Mouse (Mus musculus) testis, postnatal 14 days (tissue): ENCODE measurements at regions not wholly inside any gene's neighbourhood (a gene's known extent, or its start where the extent isn't known, plus 50 kb on each side); places are given as distances from the start of the nearest gene placed in this dataset.

ENCODE experiments used
- DNase-seq: peaks from one replicate; pipeline ENCODE4 v3.0.0; 2021; ENCODE audit warnings: low spot score

GRCm38 (mm10) chr12:49449396-49449795 lies 64.4 kb downstream of the Gm43517 start:
- no peak for DNase-seq

GRCm38 (mm10) chr12:49468059-49468458 lies 83.1 kb downstream of the Gm43517 start:
- DNase-seq: no peak

- peak; percentile 23 for DNase-seq
Observed at GRCm38 (mm10) chr12:49473371-49473770, 88.4 kb downstream of the Gm43517 start.

DNA sequence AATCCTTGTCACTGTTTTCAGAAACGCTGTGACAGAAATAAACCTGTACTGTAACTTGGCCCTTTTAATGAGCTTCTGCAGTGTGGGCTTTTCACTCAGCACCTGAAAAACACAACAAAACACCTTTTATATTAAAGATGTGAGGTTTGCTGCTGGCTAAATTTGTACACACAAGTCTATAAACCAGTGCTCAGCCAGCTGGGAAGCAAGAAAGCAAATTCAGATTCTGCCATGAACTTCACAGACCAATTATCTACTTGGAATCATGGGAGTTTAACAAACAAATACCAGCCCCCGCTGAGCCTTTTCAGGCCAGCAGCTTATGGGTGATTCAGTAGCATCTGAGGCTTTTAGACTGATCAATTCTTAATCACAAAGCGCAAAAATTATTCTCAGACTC lies 95.7 kb downstream of the Gm43517 start:
- DNase-seq: no peak

- DNase-seq: no peak
Observed at GRCm38 (mm10) chr12:49481151-49481550, 96.2 kb downstream of the Gm43517 start.

DNA sequence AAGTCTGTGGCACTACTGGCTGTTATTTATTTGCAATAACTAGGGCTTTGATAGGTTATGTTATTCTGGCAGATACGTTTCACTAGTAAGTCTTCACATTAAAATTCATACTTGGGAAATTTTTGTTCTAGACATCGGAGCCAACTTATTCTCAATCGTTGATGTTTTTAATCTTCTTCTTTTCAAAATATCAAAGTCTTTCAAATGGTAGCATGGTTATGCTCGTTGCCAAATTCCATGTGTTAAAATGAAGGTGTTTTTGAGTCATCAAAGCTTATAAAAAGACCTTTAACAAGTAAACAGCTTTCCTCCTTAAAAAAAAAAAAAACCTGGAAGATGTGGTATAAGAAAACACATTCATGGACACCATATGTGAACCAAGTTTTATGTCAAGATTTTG lies 97.4 kb downstream of the Gm43517 start:
- no peak for DNase-seq

- no peak for DNase-seq
Observed at GRCm38 (mm10) chr12:49484070-49484770, 99.2 kb downstream of the Gm43517 start.

DNA sequence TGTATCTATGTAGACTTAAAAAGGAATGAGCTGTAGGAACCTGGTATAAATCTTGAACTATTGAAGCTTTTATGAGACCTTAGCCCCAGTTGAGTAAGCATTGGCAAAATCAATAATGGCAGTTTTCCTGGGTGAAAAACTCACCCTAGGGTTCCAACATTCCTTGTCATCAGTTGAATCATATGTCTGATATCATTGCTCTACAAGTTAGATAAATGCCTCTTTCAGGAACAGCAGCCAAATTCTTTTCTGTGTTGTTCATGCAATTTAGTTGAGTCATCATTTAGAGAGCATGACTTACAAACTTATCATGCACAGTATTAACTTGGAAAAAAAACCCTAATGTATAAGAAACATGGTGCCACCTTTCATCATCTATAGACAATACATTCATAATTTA lies 128.2 kb downstream of the Gm43517 start:
- no peak for DNase-seq

DNA sequence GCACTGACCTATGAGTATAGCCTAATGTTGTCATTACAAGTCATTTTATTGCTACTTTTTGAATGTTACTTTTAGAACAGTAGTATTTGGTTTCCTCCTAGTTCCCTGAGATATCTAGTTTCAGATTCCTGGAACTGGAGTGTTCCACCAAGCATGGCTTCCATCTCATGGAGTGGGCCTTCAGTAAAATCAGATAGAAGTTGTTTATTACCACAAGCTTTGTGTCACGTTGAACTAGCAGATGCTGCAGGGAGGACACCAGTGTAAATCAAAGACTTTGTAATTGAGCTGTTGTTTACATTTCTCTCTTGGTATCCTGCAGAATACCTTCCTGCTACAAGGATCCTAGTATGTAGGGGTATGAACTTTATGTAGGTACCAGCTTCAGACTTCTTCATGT lies 129.6 kb downstream of the Gm43517 start:
- no peak for DNase-seq
